Mouse (Mus musculus) erythroblast, embryonic 14.5 days (primary cell): ENCODE measurements around the gene Olfr522. TPM values are rescaled to one million over a fixed set of nuclear protein-coding genes. Genes with fewer than 3 reads are reported as not detected.
"Not testable (repeated sequence)": the region's sequence is repeated elsewhere in the genome, so short reads cannot be mapped to it uniquely, and the experiment has no call there.

Source experiments
- H3K27me3 ChIP-seq: 2 replicates; pipeline ENCODE4 v1.6.1; 2012; ENCODE audit warnings: inconsistent platforms; ENCODE audit not compliant: control insufficient read depth
- H3K36me3 ChIP-seq: 2 replicates; pipeline ENCODE4 v1.6.1; 2012; ENCODE audit warnings: mild to moderate bottlenecking, inconsistent platforms; ENCODE audit not compliant: control insufficient read depth
- H3K4me1 ChIP-seq: 2 replicates; pipeline ENCODE4 v1.6.1; 2012; ENCODE audit warnings: inconsistent platforms; ENCODE audit not compliant: control insufficient read depth
- H3K4me3 ChIP-seq: replicated peaks from 2 replicates; pipeline ENCODE3; 2012; ENCODE audit warnings: moderate library complexity, mild to moderate bottlenecking, inconsistent platforms
- H3K9me3 ChIP-seq: 2 replicates; pipeline ENCODE4 v1.6.1; 2012; ENCODE audit warnings: low read length, inconsistent platforms, mixed read lengths; ENCODE audit not compliant: control insufficient read depth
- GATA1 ChIP-seq: IDR thresholded peaks from 2 replicates; pipeline ENCODE4 v1.6.1; 2012; ENCODE audit warnings: low read length, inconsistent platforms, mixed read lengths
- TAL1 ChIP-seq: IDR thresholded peaks from 3 replicates; pipeline ENCODE4 v1.6.1; 2012; ENCODE audit warnings: low read length, inconsistent platforms, mixed read lengths
- polyA plus RNA-seq: library from polyadenylated mRNA; stranded (reverse); fragments of >175 nt; gene quantifications from 2 replicates; pipeline ENCODE4 v1.2.3, GENCODE M21; 2012

Olfr522 gene
- polyA plus RNA-seq, 1 experiment = not detected

- H3K27me3 ChIP-seq = no peaks in the 10 kb centered on the region
- peak within 1 kb of the TSS; percentile 86 for H3K4me3 ChIP-seq
- H3K36me3 ChIP-seq = no peaks in the 10 kb centered on the region
- TF ChIP-seq GATA1 (no peak), TAL1 (no peak)
- peaks cover 13% of the 10 kb centered on the region for H3K4me1 ChIP-seq
- no peaks in the 10 kb centered on the region for H3K9me3 ChIP-seq
Observed at GRCm38 (mm10) chr7:140137135-140138020, 27.2 kb downstream of the Olfr522 start, which contains the start of gene Mtg1. Gene Mtg1 (plus strand): TSS chr7:140137564.

GRCm38 (mm10) chr7:140135106-140135770 lies 29.3 kb downstream of the Olfr522 start:
- Histone ChIP-seq H3K9me3 (no peaks in the 10 kb centered on the region), H3K36me3 (no peaks in the 10 kb centered on the region), H3K27me3 (no peaks in the 10 kb centered on the region), H3K4me1 (peaks cover 13% of the 10 kb centered on the region), H3K4me3 (no peak overlapping the region)
- no peak for TF ChIP-seq GATA1
- no peak for TF ChIP-seq TAL1

- H3K4me1 ChIP-seq = peaks cover 13% of the 10 kb centered on the region
- not testable (repeated sequence) for H3K9me3 ChIP-seq, H3K27me3 ChIP-seq, H3K36me3 ChIP-seq, H3K4me3 ChIP-seq
Observed at GRCm38 (mm10) chr7:140134033-140134432, 30.5 kb downstream of the Olfr522 start.

- not testable (repeated sequence) for H3K27me3 ChIP-seq, H3K4me1 ChIP-seq, H3K9me3 ChIP-seq, H3K4me3 ChIP-seq, H3K36me3 ChIP-seq
Observed at GRCm38 (mm10) chr7:140132184-140132583, 32.4 kb downstream of the Olfr522 start.

- TF ChIP-seq GATA1 (no peak), TAL1 (no peak)
- Histone ChIP-seq H3K4me3 (no peak overlapping the region), H3K9me3 (no peaks in the 10 kb centered on the region), H3K4me1 (peaks cover 27% of the 10 kb centered on the region), H3K27me3 (no peaks in the 10 kb centered on the region), H3K36me3 (no peaks in the 10 kb centered on the region; the same call in 1 of the 2 replicates)
Observed at GRCm38 (mm10) chr7:140127911-140128310, 36.7 kb downstream of the Olfr522 start.

GRCm38 (mm10) chr7:140126934-140127333 lies 37.6 kb downstream of the Olfr522 start:
- Histone ChIP-seq H3K4me1 (peaks cover 29% of the 10 kb centered on the region), H3K27me3 (no peaks in the 10 kb centered on the region), H3K9me3 (no peaks in the 10 kb centered on the region), H3K36me3 (no peaks in the 10 kb centered on the region; the same call in 1 of the 2 replicates), H3K4me3 (no peak overlapping the region)
- no peak for TF ChIP-seq GATA1
- no peak for TF ChIP-seq TAL1

GRCm38 (mm10) chr7:140126022-140126350 lies 38.6 kb downstream of the Olfr522 start:
- Histone ChIP-seq H3K4me3 (peak overlapping the region; percentile 75), H3K27me3 (no peaks in the 10 kb centered on the region), H3K9me3 (no peaks in the 10 kb centered on the region), H3K36me3 (no peaks in the 10 kb centered on the region; the same call in 1 of the 2 replicates), H3K4me1 (peaks cover 31% of the 10 kb centered on the region)
- TF ChIP-seq TAL1 = no peak
- no peak for TF ChIP-seq GATA1

- H3K36me3 ChIP-seq = no peaks in the 10 kb centered on the region; the same call in 1 of the 2 replicates
- TF ChIP-seq GATA1 (no peak), TAL1 (no peak)
- no peaks in the 10 kb centered on the region for H3K27me3 ChIP-seq
- H3K4me1 ChIP-seq = peaks cover 31% of the 10 kb centered on the region
- H3K4me3 ChIP-seq = peak overlapping the region; percentile 75
- no peaks in the 10 kb centered on the region for H3K9me3 ChIP-seq
Observed at GRCm38 (mm10) chr7:140125278-140126021, 39.1 kb downstream of the Olfr522 start.

- Histone ChIP-seq H3K27me3 (no peaks in the 10 kb centered on the region), H3K36me3 (no peaks in the 10 kb centered on the region; the same call in 1 of the 2 replicates), H3K9me3 (no peaks in the 10 kb centered on the region), H3K4me1 (peaks cover 31% of the 10 kb centered on the region), H3K4me3 (no peak overlapping the region)
- TF ChIP-seq GATA1 (no peak), TAL1 (no peak)
Observed at GRCm38 (mm10) chr7:140124382-140124781, 40.2 kb downstream of the Olfr522 start.
